Mouse (Mus musculus) adrenal gland, postnatal 10 days (tissue): ENCODE measurements around the gene Ascl2. TPM values are rescaled to one million over a fixed set of nuclear protein-coding genes. Genes with fewer than 3 reads are reported as not detected.

ENCODE experiments used
- DNase-seq: peaks from one replicate; pipeline ENCODE4 v3.0.0; 2021; ENCODE audit warnings: mixed read lengths
- total RNA-seq, 2 experiments: library from RNA; stranded (reverse); gene quantifications; 2 replicates each; pipeline ENCODE4 v1.2.3; 2021

Gene Ascl2
- total RNA-seq, 2 experiments from 2014 or later = 0.24 TPM; not detected in 1

DNA sequence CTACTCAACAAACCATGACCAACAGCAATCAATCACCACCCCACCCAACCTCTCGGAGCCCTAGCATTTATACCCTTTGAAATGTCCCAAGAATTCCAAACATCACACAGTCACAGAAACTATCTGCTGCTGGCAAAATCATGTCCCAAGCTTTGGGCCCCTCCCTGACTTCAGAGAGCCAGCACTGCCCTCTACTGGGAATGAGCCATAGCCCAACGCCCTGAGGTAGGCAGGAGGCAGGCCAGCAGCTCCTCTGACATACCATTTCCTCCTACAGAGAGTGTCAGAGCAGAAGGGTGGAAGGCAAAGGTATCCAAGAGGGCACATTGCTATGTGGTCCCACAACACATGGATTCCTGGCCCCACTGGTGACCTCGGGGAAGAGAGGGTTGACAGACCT is 33.6 kb upstream of the Ascl2 start:
- peak; percentile 60 for DNase-seq

- DNase-seq = no peak
These were observed 28.5 kb upstream of the Ascl2 start for GRCm38 (mm10) chr7:142997403-142998150.

- no peak for DNase-seq
These were observed 27.9 kb upstream of the Ascl2 start for GRCm38 (mm10) chr7:142996998-142997397.

DNA sequence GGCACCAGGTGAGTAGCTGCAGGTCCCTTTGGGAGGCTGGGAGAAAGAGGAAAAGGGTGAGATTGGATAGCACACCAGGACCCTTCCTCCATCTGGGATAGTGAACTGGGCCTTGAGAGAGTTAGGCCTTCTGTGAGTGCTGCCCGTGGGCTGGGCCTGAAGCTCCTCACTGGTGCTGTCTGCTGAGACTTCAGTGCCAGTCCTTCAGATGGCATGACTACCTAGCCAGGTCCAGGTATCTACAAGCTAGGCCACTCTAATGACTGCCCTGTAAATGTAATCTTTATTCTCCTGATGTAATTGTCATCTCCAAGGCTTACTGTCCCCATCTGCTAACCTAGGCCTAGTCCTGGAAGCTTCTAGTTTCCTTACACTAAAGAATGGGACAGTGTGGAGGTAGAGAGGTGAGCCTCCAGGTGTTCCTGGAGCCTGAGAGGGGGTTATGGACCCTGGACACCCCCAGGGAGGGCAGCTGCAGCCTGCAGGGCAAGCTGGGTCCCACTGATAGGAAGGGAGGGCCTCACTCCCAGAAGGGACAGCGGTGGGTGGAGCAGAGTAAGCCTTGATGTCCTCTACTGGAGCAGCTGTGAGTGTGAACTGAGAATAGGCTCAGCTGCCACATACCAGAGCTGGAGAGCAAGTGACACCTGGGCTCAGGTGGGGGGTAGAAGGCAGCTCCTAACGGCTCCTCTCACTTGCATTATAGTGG is 26.7 kb upstream of the Ascl2 start:
- no peak for DNase-seq

DNA sequence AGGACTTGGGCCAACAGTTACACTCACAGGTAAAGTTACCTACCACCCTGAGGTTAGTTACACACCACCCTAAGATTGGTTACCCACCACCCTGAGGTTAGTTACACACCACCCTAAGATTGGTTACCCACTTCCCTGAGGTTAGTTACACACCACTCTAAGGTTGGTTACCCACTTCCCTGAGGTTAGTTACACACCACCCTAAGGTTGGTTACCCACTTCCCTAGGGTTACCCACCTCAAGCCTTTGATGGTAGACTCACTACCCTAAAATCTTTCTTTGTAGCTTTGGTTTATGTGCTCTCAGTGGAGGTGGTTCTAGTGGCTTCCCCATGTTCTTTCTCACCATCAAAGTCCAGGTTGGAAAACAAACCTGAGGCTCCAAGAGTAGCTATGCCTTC is 25.9 kb upstream of the Ascl2 start:
- DNase-seq = no peak

GRCm38 (mm10) chr7:142987718-142988117 is 18.7 kb upstream of the Ascl2 start:
- DNase-seq = no peak

- DNase-seq = no peak
These were observed 16.1 kb upstream of the Ascl2 start for GRCm38 (mm10) chr7:142985146-142985545.

GRCm38 (mm10) chr7:142981908-142982307 is 12.8 kb upstream of the Ascl2 start:
- DNase-seq = no peak

DNA sequence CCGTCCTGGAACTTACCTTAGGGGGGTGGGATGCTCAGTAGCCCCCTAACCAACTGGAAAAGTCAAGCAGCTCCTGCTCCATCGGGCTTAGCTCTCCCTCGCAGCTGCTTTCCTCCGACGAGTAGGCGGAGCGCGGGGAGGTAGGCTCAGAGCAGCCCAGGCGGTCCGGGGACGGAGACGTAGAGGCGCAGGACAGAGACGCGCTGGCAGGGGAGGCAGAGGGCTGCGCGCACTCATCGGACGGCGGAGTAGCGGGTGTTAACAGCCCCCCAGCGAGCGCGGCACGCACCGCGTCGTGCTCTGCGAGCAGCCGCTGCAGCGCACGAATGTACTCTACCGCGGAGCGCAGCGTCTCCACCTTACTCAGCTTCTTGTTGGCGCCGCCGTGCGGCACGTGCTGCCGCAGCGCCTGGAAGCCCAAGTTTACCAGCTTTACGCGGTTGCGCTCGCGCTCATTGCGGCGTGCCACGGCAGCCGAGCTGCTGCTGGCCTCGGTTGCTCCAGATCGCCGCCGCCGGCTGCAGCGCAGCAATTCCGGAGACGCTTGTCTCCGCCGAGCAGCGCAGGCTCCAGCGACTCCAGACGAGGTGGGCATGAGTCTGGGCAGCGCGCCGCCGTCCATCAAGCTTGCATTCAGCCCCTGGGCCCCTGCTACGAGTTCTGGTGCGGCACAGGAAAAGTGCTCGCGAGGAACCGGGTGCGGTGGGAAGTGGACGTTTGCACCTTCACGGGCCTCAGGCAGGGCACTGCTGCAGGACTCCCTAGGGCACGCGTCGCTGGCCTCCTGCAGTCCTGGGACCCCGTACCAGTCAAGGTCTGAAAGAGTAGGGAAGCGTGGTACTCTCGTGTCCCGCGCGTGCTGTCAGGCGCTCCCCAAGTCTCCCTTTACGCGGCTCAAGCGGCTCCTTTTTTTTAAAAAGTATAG is 918 bp downstream of the Ascl2 start:
- DNase-seq = peak; percentile 61

GRCm38 (mm10) chr7:142967414-142967883 is 1.6 kb downstream of the Ascl2 start:
- DNase-seq = peak; percentile 74

DNA sequence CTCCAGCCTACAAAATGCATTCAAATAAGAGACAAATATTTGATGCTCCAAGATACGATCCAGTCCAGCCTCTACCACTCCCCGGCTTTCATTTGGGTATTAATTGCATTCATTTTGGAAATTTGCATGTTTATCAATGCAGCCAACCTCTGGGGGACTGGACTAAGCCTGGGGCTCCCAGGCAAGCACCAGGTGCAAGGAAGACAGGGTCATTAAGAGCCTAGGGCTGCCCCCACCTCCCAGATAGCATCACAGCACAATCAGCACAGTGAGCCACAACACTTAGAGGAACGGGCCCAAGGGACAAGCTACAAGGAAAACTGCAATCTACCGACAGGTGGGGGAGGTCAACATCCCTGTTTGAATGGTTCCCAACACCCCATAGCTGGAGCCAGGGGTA is 9.3 kb downstream of the Ascl2 start:
- DNase-seq = no peak

- DNase-seq = no peak
These were observed 10.2 kb downstream of the Ascl2 start for GRCm38 (mm10) chr7:142958817-142959216.

- no peak for DNase-seq
These were observed 13.0 kb downstream of the Ascl2 start for GRCm38 (mm10) chr7:142956018-142956417.

GRCm38 (mm10) chr7:142949568-142949967 is 19.5 kb downstream of the Ascl2 start:
- DNase-seq = no peak

DNA sequence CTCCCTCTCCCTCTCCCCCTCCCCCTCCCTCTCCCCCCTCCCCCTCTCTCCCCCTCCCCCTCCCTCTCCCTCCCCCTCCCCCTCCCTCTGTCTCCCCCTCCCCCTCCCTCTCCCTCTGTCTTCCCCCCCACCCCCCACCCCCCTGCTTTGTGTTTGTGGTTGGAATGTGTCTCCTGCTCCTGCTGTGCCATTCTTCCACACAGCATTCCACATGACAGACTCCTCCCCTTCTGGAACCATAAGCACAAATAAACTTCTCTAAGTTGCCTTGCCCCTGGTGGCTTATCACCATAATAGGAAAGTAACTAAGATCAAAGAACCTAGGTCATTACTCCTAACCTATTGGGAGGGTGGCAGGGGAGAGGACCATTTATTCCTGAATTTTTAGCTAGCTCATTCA is 31.4 kb downstream of the Ascl2 start:
- no peak for DNase-seq

DNA sequence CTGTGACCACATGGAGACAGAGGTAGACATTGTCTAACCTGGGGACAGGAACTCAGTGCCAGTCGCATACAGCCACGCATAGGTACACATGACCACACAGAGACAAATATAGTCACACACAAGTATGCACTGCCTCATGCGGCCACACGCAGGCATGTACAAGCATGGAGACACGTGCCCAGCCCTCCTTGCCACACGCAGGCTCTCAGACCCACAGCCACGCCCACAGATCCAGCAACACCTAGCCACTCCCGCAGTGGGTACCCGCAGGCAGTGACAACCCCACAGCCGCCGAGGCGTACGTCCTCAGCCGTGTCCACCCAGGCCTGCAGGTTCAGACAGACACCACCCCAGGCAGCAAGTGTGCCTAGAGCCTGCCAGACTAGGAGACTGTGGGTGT is 33.4 kb downstream of the Ascl2 start:
- DNase-seq = no peak

DNA sequence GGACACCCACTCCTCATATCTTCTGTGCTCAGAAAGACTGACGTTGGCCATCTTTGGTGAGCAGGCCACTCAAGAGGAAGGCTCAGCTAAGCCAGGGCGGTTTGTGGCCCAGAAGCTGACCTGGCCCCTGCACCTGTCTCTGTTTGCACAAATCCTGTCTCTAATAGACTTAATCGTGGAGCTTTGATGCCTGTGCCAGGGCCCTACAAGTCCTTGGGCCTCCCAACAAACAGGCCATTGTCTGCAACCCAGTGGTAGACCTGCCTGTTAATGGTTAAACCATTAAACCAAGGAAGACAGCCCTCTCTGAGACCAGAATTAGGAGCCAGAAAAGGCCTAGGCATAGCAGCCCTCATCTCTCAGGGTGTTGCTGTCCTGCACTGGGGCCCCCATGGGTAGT is 36.6 kb downstream of the Ascl2 start:
- no peak for DNase-seq

DNA sequence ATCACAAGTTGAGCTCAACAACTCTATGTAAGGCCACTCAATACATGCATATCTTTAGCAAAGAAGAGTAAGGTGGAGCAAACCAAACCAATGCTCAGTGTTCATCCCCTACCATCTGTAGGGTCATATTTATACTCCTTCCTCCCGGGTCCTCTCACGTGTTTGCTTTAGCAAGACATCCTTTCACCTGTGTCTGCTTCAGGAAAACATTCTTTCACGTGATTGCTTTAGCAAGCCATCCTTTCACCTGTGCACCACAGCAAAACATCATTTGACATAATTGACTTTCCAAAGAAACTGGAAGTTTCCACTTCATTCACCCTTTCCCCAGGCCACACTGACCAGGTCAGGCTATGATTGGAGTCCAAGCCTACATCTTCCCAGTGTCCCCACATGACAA is 38.0 kb downstream of the Ascl2 start, which contains the start of gene Th:
Gene Th, minus strand, starts transcription at position 101 of the 400 bp plus-strand sequence.
- no peak for DNase-seq

- no peak for DNase-seq
These were observed 39.5 kb downstream of the Ascl2 start for GRCm38 (mm10) chr7:142929516-142929915.

DNA sequence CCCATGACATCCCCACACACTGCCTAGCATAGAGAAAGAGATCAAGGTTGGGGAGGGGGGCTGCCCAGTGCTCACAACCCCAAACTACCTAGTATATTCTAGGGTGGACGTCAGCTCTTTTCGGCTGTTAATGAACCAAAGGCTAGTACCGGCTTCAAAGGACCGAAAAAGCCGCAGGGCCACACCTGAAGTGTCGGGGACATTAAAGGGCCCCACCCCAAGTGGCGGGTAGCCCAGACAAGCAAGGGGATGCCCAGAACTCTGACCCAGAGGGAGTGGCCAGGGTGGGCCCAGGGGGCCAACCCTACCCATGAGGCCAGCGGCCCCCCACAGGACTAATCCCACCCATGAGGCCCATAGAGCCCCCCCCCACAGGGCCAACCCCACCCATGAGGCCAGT is 41.8 kb downstream of the Ascl2 start:
- DNase-seq = no peak

DNA sequence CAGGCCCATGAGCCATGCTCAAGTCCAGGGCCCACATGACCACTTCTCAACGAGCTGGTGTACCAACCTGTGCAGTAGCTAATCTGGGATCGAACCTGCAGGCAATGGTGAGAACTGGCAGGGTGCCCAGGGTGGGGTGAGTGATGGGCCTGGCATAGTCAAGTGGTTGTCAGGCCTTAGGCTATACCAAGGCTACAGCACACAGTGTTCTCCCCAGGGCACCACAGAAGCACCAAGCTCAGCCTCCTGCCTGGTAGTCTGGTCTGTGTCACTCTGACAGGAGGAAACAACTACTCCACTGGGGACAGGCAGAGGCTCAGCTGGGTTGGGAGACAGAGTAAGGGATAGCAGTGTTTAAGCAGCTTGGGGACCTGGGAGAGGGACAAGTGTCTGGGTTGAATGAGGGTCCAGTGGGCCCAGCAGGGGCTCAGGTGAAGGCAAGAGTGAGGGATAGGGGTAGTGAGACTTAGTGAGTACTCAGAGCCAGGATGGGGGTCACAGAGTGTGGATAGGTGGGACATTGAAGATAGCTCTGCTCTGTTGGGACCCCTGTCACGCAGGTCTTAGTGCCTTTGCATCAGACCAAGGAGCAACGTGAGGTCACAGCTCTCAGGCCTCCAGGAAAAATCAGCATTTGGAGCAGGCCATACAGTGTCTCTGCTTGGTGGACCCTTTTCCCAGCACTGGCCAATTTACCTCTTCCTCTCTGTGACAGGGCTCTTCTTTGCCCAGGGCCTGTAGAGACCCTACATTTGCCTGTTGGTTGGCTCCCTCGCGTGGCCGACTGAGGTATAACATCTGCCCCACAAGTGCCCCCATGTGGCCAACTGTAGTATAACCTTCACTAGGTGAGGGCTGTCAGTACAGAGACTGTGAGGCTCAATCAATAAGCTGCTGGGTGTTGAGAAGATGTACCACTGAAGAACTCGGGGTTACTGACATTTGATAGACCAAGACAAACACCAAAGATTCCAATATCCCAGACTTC is 50.1 kb downstream of the Ascl2 start:
- DNase-seq = peak; percentile 89
